Mouse (Mus musculus) CD4-positive naive resting alpha-beta T cell, adult 76 days (primary cell): ENCODE data around the gene Gm12184. TPM values are rescaled to one million over a fixed set of nuclear protein-coding genes. Genes with fewer than 3 reads are reported as not detected.

Source experiments
- total RNA-seq: library from RNA; stranded (reverse); gene quantifications from one replicate; pipeline ENCODE4 v1.2.4, GENCODE M21; 2023

The Gm12184 gene
- total RNA-seq = 0.56 TPM

DNA sequence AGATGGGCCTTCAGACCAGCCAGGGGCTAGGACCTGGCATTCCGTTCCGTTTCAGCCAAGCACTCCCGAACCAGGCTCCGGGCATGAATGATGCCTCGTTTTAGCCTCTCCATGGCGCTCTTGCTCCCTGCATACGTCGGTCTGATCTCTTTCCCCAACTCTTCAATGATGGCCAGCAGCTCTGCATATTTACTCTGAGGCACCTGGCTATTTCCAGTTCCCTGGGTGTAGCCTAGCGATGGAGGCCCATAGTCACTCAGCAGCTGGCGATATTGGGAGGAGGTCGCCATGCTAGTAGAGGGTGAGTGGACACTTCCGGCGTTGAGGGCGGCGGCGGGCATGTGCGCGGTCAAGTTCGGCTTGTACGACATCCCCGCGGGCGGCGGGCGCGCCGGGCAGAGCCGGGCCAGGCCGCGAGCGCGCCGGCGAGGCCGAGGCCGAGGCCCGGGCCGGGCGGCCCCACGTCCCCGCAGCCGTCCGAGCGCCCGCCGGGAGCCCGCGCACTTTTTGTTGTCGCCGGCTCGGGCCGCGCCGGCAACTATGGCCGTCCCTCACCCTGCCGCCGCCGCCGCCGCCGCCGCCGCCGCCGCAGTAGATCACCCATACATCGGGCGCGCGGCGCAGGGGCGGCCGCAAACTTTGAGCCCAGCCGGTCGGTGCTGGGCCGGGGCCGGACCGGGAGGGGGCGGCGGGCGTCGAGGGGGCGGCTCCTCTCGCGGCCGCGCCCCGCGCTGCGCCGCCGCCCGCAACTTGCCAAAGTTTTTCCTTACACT, at the start of gene Gm12184, which contains the start of gene Trim7:
TSS of gene Gm12184 (minus strand) at position 677 of the 773 bp plus-strand sequence.
TSS of gene Trim7 (plus strand) at position 162 of the 773 bp plus-strand sequence.

DNA sequence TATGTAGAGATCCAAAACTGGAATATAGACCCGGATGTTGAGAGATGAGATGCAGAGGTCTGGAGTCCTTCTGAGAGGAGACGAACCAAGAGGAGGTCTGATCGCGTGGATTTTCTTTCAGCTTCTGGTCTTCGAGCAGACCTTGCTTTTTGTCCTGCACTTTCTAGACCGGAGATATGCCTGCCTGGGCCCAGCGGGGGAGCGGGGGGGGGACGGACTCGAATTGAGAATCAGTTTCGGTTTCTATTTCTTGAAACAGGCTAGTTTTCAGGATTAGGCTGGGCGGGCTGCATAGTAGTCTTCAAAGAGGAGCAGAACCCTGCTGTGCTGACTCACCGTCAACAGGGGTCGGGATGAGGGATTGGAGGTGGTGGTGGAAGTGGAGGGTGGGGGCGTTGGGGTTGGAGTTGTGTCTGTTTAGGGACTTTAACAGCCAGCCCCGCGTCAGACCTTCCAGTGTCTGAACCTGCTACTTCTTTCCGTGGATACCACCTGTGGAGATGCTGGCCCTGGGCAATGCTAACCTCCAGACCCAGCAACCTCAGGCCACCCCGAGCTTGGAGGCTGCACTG, 44.8 kb upstream of the Gm12184 start, which contains the start of gene Irgm1:
TSS of gene Irgm1 (minus strand) at position 483 of the 572 bp plus-strand sequence.

DNA sequence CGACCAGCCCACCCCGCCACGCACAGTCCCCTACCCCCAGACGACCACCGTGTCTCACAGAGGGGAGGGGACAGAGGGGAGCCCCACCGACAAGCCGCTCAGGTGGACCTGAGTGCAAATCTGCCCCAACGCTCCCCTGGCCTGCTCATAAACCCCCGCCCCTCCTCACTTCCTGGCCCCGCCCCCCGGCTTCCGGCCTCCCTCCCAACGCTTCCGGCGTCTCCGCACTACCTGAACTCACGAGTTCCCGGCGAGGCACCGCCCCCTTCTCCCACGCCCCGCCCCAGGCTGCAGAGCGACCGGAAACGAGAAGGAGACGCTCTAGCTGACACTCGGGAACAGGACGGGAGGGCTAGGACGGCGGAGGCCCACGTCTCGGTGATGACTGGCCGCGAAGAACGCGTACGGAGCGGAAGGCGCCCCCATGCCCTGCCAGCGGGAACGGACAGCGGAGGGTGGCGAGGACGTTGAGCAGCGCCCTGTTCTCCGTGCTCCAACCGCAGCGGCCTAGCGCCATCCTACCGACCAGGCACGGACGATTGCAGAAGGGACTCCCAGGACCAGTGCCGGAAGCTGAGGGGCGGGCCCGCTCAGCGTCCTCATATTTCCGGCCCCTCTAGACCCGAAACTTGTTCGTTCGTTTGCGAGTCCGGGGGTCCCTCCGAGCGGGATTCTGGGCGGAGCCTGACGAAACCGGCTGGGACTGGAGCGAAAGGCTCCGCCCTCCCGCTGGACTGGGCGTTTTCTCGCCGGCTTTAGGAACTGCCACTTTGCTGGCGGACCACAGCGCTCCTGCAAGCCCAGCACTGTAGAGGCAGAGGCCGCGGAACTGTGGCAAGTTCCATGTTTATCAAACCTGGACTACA, 9.4 kb downstream of the Gm12184 start, which contains the start of gene Trim41:
TSS of gene Trim41 (minus strand) at position 554 of the 866 bp plus-strand sequence.

DNA sequence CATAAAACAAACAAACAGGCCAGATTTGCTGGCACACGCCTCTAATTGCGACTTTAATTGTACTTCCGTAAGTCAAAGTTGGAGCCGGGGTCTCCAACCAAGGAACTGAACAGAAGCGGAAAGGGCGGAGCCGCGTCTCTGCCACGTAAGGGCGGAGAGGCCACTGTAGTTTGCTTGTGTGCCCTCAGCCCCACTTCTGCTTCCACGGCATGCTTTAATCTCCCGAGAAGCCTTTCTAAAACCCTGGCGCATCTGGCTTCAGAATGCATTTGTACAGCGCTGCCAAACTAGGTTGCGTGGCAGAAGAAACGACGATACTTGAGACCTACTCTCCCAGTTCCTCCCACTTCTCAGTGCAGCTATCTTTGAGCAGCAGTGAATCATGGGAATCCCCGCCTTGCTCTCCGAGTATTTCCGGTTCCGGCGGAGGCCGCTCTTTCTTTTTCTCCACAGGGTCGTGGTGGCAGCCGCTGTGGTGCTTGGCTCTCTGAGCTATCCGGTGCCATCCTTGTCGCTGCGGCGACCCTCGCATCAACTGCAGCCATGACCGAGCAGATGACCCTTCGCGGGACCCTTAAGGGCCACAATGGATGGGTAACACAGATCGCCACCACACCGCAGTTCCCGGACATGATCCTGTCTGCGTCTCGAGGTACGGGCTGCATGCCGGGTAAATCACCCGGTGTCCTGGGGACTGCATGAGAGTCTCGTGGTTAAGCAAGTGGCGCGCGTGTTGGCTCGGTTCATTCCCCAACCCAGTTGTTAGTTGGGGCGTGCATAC, 26.3 kb downstream of the Gm12184 start, which contains the start of gene Rack1:
TSS of gene Rack1 (plus strand) at position 412 of the 781 bp plus-strand sequence.

Other genes starting within 250 kb of the Gm12184 start
- gene Rack1, start 26.3 kb downstream of the Gm12184 start, total RNA-seq = 1,977 TPM
- gene Trim41, start 9.3 kb downstream of the Gm12184 start, total RNA-seq = 30.1 TPM
- 12.6 TPM for gene Trim7, start 515 bp downstream of the Gm12184 start, total RNA-seq
- 45.9 TPM for gene Irgm1, start 45.0 kb upstream of the Gm12184 start, total RNA-seq
- 4.7 TPM for gene Gm5431, start 75.6 kb upstream of the Gm12184 start, total RNA-seq
- gene Psme2b, start 119.5 kb upstream of the Gm12184 start, total RNA-seq = 56.5 TPM
- 1.8 TPM for gene Olfr56, start 152.2 kb upstream of the Gm12184 start, total RNA-seq
- 101 TPM for gene 9930111J21Rik1, start 152.7 kb upstream of the Gm12184 start, total RNA-seq
- gene Gm12185, start 165.6 kb upstream of the Gm12184 start, total RNA-seq = 12.5 TPM
- gene Tgtp1, start 167.5 kb upstream of the Gm12184 start, total RNA-seq = 51.4 TPM
- gene 9930111J21Rik2, start 224.6 kb upstream of the Gm12184 start, total RNA-seq = 128 TPM
- 70.1 TPM for gene Tgtp2, start 237.6 kb upstream of the Gm12184 start, total RNA-seq
- 87.3 TPM for gene Ifi47, start 249.9 kb upstream of the Gm12184 start, total RNA-seq